Mouse (Mus musculus): ENCODE results near the gene Olfr525. TPM values are rescaled to one million over a fixed set of nuclear protein-coding genes. Genes with fewer than 3 reads are reported as not detected.

Olfr525 gene
- polyA plus RNA-seq, 1 experiment from 2014 or later: not detected

DNA sequence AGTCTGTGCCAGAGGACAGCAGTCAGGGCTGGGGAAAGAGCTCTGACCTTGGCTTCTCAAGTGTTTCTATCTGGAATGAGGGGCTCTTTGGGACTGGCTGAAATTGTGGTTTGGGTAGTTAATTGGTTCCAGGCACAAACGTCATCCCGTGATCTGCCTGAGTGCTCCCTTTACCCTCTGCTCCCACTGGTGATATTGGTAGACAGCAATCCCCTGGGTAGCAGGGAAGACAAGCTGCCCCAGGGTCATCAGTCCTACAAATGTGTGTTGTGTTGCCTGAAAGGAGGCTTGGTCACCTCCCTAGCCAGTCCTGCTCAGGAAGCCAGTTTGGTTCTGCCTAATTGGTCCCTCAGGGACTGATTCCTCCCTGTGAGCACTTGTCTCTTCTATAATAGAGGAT is 13.1 kb downstream of the Olfr525 start, which contains the start of gene Olfr527:
TSS of gene Olfr527 (plus strand) at position 301 of the 400 bp plus-strand sequence.
- no peak for DNase-seq (ENCODE audit: low spot score)

DNA sequence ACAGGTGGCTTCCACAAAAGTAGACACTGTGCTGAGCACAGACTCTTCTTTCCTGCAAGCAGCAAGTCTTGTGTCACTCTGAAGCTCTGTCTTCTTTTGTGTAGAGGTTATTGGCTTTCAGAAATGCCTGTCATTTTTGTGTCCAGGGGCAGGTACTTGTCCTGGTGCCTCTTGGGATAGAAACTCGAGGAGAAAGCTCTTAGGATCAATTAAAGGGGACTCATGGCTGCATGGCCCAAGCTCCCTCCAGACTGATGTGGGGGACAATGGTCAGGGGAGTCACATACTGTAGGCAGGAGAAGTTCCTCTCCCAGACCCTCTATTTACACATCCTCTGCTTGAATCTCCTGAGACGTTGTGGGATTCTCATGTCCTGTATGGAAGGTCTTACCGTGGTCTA is 40.9 kb downstream of the Olfr525 start, which contains the start of gene Olfr60:
TSS of gene Olfr60 (minus strand) at position 101 of the 400 bp plus-strand sequence.
- H3K4me2 ChIP-seq (ENCODE audit: low read length): no peak within 1 kb of the TSS
- no peak within 1 kb of the TSS for H3K9ac ChIP-seq (ENCODE audit: low read depth, low read length)
- no peak within 1 kb of the TSS for H3K4me3 ChIP-seq (replicated peaks; ENCODE audit: low read depth, low read length)
- 66% methylated on average over 3 of the region's 3 CpGs for WGBS
- no peak for TF ChIP-seq CTCF (IDR thresholded peaks at IDR 0.05; ENCODE audit: low read depth)
- ATAC-seq (replicated peaks; ENCODE audit: low FRiP score, low read depth) (no peak), DNase-seq (ENCODE audit: low spot score) (no peak)
- H3K36me3 ChIP-seq (ENCODE audit: insufficient read depth, low read length): no peaks in the 10 kb centered on the region
- H3K9me3 ChIP-seq (replicated peaks; ENCODE audit: low read length): no peaks in the 10 kb centered on the region
- no peaks in the 10 kb centered on the region for H3K27me3 ChIP-seq (ENCODE audit: insufficient read depth, low read length)
- H3K27ac ChIP-seq: no peak within 1 kb of the TSS
- H3K4me1 ChIP-seq (replicated peaks; ENCODE audit: insufficient read depth, low read length): no peaks in the 10 kb centered on the region

More for the DNA sequence above, 13.1 kb downstream of the Olfr525 start, which contains the start of gene Olfr527:
- Histone ChIP-seq H3K9ac (ENCODE audit: low read depth, low read length) (no peak within 1 kb of the TSS), H3K27ac (no peak within 1 kb of the TSS), H3K4me1 (replicated peaks; ENCODE audit: insufficient read depth, low read length) (no peaks in the 10 kb centered on the region), H3K4me3 (replicated peaks; ENCODE audit: low read depth, low read length) (no peak within 1 kb of the TSS), H3K36me3 (ENCODE audit: insufficient read depth, low read length) (no peaks in the 10 kb centered on the region), H3K4me2 (ENCODE audit: low read length) (no peak within 1 kb of the TSS), H3K27me3 (ENCODE audit: insufficient read depth, low read length) (no peaks in the 10 kb centered on the region), H3K9me3 (replicated peaks; ENCODE audit: low read length) (no peaks in the 10 kb centered on the region)
- ATAC-seq (replicated peaks; ENCODE audit: low FRiP score, low read depth): no peak
- TF ChIP-seq CTCF (IDR thresholded peaks at IDR 0.05; ENCODE audit: low read depth): no peak
- WGBS: 73% methylated on average over 2 of the region's 2 CpGs

DNA sequence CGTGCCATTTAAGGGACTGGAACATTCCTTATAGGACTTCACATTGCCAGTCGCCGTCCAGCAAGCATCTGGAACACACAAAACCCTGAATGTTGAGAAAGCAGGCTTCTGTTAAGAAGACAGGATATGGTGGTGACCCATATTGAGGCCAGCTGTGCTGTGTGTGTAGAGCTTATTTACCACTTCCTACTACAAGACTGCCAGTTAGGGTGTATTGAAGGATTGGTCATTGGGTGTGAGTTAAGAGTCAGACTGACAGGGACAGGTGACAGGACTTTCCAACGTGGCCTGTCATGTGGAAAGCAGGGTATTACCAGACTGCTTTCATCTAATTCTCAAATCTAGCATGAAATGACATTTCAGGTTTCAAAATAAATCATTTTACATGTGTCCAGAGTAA is 53.6 kb downstream of the Olfr525 start:
- H3K36me3 ChIP-seq (ENCODE audit: insufficient read depth, low read length): no peaks in the 10 kb centered on the region

DNA sequence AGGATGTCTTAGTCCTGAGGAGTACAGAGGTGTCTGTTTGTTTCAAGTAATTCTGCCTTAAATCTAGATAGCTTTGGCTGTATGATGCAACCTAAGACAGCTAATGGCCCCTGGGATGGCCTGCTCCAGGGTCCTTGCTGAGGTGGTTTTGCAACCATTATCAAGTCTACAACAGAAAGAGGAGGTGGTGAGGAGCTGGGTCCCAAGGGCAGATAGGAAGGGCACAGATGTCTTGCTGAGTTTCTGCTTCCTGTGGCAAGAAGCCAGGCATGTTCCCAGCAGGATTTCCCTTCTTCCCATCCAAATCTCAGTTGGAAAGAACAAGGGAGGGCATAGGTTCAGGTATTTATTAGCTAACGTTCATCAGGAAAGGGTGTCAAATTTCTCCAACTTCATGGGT is 55.6 kb downstream of the Olfr525 start, which contains the start of gene Olfr530:
TSS of gene Olfr530 (minus strand) at position 101 of the 400 bp plus-strand sequence.
- no peak within 1 kb of the TSS for H3K9ac ChIP-seq (ENCODE audit: low read depth, low read length)
- no peak within 1 kb of the TSS for H3K4me2 ChIP-seq (ENCODE audit: low read length)
- no peaks in the 10 kb centered on the region for H3K27me3 ChIP-seq (ENCODE audit: insufficient read depth, low read length)
- no peaks in the 10 kb centered on the region for H3K4me1 ChIP-seq (replicated peaks; ENCODE audit: insufficient read depth, low read length)
- 3% methylated on average over 1 of the region's 1 CpGs for WGBS
- no peaks in the 10 kb centered on the region for H3K36me3 ChIP-seq (ENCODE audit: insufficient read depth, low read length)
- no peak within 1 kb of the TSS for H3K27ac ChIP-seq
- DNase-seq (ENCODE audit: low spot score) (no peak), ATAC-seq (replicated peaks; ENCODE audit: low FRiP score, low read depth) (no peak)
- no peak within 1 kb of the TSS for H3K4me3 ChIP-seq (replicated peaks; ENCODE audit: low read depth, low read length)
- H3K9me3 ChIP-seq (replicated peaks; ENCODE audit: low read length): no peaks in the 10 kb centered on the region
- no peak for TF ChIP-seq CTCF (IDR thresholded peaks at IDR 0.05; ENCODE audit: low read depth)

More for the DNA sequence above, 53.6 kb downstream of the Olfr525 start:
- no peak for ATAC-seq (replicated peaks; ENCODE audit: low FRiP score, low read depth)
- Histone ChIP-seq H3K4me2 (ENCODE audit: low read length) (no peak overlapping the region), H3K9ac (ENCODE audit: low read depth, low read length) (no peak overlapping the region), H3K9me3 (replicated peaks; ENCODE audit: low read length) (no peaks in the 10 kb centered on the region), H3K4me1 (replicated peaks; ENCODE audit: insufficient read depth, low read length) (no peaks in the 10 kb centered on the region), H3K27ac (no peak overlapping the region), H3K4me3 (replicated peaks; ENCODE audit: low read depth, low read length) (no peak overlapping the region), H3K27me3 (ENCODE audit: insufficient read depth, low read length) (no peaks in the 10 kb centered on the region)
- DNase-seq (ENCODE audit: low spot score): no peak
- no peak for TF ChIP-seq CTCF (IDR thresholded peaks at IDR 0.05; ENCODE audit: low read depth)
- 67% methylated on average over 4 of the region's 4 CpGs for WGBS

DNA sequence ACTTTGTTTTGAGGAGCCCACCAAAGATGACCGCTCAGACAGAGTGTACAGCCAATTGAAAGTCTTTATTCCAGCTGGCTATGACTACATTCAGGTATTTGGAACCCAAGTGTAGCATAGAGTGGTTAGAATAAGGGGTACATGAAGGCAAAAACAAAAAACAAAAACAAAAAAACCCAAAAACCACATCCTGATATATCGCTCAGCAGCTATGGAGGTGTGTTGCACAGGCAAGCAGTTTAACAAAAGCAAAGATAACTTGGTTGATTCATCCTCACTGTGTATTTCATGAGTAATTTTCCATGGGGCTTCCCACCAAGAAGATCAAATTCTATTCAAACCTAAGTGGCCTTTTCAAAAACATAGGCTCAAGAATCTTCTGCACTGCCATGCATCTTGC is 56.3 kb downstream of the Olfr525 start:
- WGBS: 94% methylated on average over 2 of the region's 2 CpGs
- no peak for DNase-seq (ENCODE audit: low spot score)

More for the DNA sequence above, 56.3 kb downstream of the Olfr525 start:
- no peak overlapping the region for H3K4me3 ChIP-seq (replicated peaks; ENCODE audit: low read depth, low read length)
- no peak overlapping the region for H3K9ac ChIP-seq (ENCODE audit: low read depth, low read length)
- TF ChIP-seq CTCF (IDR thresholded peaks at IDR 0.05; ENCODE audit: low read depth): no peak
- H3K4me2 ChIP-seq (ENCODE audit: low read length): no peak overlapping the region
- H3K9me3 ChIP-seq (replicated peaks; ENCODE audit: low read length): no peaks in the 10 kb centered on the region
- no peaks in the 10 kb centered on the region for H3K27me3 ChIP-seq (ENCODE audit: insufficient read depth, low read length)
- H3K4me1 ChIP-seq (replicated peaks; ENCODE audit: insufficient read depth, low read length): no peaks in the 10 kb centered on the region
- H3K36me3 ChIP-seq (ENCODE audit: insufficient read depth, low read length): no peaks in the 10 kb centered on the region
- no peak overlapping the region for H3K27ac ChIP-seq
- ATAC-seq (replicated peaks; ENCODE audit: low FRiP score, low read depth): no peak

Other genes starting within 250 kb of the Olfr525 start
- 0.89 and 1.1 TPM in 2 replicates for gene Caly, start 238.3 kb upstream of the Olfr525 start, polyA plus RNA-seq (2015; fragmentation: Nextera tagmentation; extraction: Ambion mirVana)
- 3.9 and 6.2 TPM in 2 replicates for gene Prap1, start 227.5 kb upstream of the Olfr525 start, polyA plus RNA-seq (2015; fragmentation: Nextera tagmentation; extraction: Ambion mirVana)
- 86.8 and 88.4 TPM in 2 replicates for gene Fuom, start 218.4 kb upstream of the Olfr525 start, polyA plus RNA-seq (2015; fragmentation: Nextera tagmentation; extraction: Ambion mirVana)
- 21.0 and 22.9 TPM in 2 replicates for gene Paox, start 205.1 kb upstream of the Olfr525 start, polyA plus RNA-seq (2015; fragmentation: Nextera tagmentation; extraction: Ambion mirVana)
- gene Echs1, start 204.4 kb upstream of the Olfr525 start, polyA plus RNA-seq (2015; fragmentation: Nextera tagmentation; extraction: Ambion mirVana): 236 and 241 TPM in 2 replicates
- 29.9 and 30.4 TPM in 2 replicates for gene Mtg1, start 183.3 kb upstream of the Olfr525 start, polyA plus RNA-seq (2015; fragmentation: Nextera tagmentation; extraction: Ambion mirVana)
- 0.13 and 0.16 TPM in 2 replicates for gene Sprn, start 166.0 kb upstream of the Olfr525 start, polyA plus RNA-seq (2015; fragmentation: Nextera tagmentation; extraction: Ambion mirVana)
- gene Olfr522, start 156.1 kb upstream of the Olfr525 start, polyA plus RNA-seq (2015; fragmentation: Nextera tagmentation; extraction: Ambion mirVana): not detected in 2 replicates
- not detected in 2 replicates for gene Olfr523, start 147.6 kb upstream of the Olfr525 start, polyA plus RNA-seq (2015; fragmentation: Nextera tagmentation; extraction: Ambion mirVana)
- not detected in 2 replicates for gene Olfr524, start 114.9 kb upstream of the Olfr525 start, polyA plus RNA-seq (2015; fragmentation: Nextera tagmentation; extraction: Ambion mirVana)
- 0.05 TPM in 2 replicates for gene Cd163l1, start 102.6 kb upstream of the Olfr525 start, polyA plus RNA-seq (2015; fragmentation: Nextera tagmentation; extraction: Ambion mirVana)
- gene 5830411N06Rik, start 73.6 kb upstream of the Olfr525 start, polyA plus RNA-seq (2015; fragmentation: Nextera tagmentation; extraction: Ambion mirVana): not detected in 2 replicates
- not detected in 2 replicates for gene Olfr527, start 13.2 kb downstream of the Olfr525 start, polyA plus RNA-seq (2015; fragmentation: Nextera tagmentation; extraction: Ambion mirVana)
- gene Olfr60, start 40.8 kb downstream of the Olfr525 start, polyA plus RNA-seq (2015; fragmentation: Nextera tagmentation; extraction: Ambion mirVana): not detected in 2 replicates
- gene Olfr530, start 55.5 kb downstream of the Olfr525 start, polyA plus RNA-seq (2015; fragmentation: Nextera tagmentation; extraction: Ambion mirVana): not detected in 2 replicates
- not detected in 2 replicates for gene Olfr531, start 82.1 kb downstream of the Olfr525 start, polyA plus RNA-seq (2015; fragmentation: Nextera tagmentation; extraction: Ambion mirVana)
- gene Olfr532, start 100.8 kb downstream of the Olfr525 start, polyA plus RNA-seq (2015; fragmentation: Nextera tagmentation; extraction: Ambion mirVana): not detected in 2 replicates
- gene Olfr533, start 142.5 kb downstream of the Olfr525 start, polyA plus RNA-seq (2015; fragmentation: Nextera tagmentation; extraction: Ambion mirVana): not detected in 2 replicates
- gene Olfr535, start 163.4 kb downstream of the Olfr525 start, polyA plus RNA-seq (2015; fragmentation: Nextera tagmentation; extraction: Ambion mirVana): not detected in 2 replicates
- gene Olfr536, start 186.5 kb downstream of the Olfr525 start, polyA plus RNA-seq (2015; fragmentation: Nextera tagmentation; extraction: Ambion mirVana): not detected in 2 replicates
- not detected in 2 replicates for gene Olfr538, start 247.0 kb downstream of the Olfr525 start, polyA plus RNA-seq (2015; fragmentation: Nextera tagmentation; extraction: Ambion mirVana)

Data from kidney, postnatal 0 days (tissue).